Mouse (Mus musculus) heart, postnatal 0 days (tissue): Measurements from ENCODE around the gene Atp6v0a1. TPM values are rescaled to one million over a fixed set of nuclear protein-coding genes. Genes with fewer than 3 reads are reported as not detected.

Experiments
- ATAC-seq: fragments of 200-750 bp; cut with Nextera tagmentation; 2 replicates; pipeline ENCODE4 v1.8.0; 2017; ENCODE audit warnings: low read depth, moderate number of reproducible peaks, moderate library complexity; ENCODE audit not compliant: insufficient read depth
- DNase-seq: peaks from one replicate; pipeline ENCODE4 v3.0.0-alpha.2; 2016; ENCODE audit warnings: low spot score
- H3K27ac ChIP-seq: fragments of 300-500 bp; sonication (generic); 2 replicates; pipeline ENCODE4 v1.5.1; 2014; ENCODE audit warnings: low read depth, mild to moderate bottlenecking
- H3K27me3 ChIP-seq: fragments of 300-500 bp; sonication (generic); 2 replicates; pipeline ENCODE4 v1.6.1; 2014; ENCODE audit warnings: low read length, mixed read lengths; ENCODE audit not compliant: control insufficient read depth, insufficient read depth
- H3K36me3 ChIP-seq: fragments of 300-500 bp; sonication (generic); replicated peaks from 2 replicates; pipeline ENCODE4 v1.6.1; 2014; ENCODE audit warnings: low read length, mixed read lengths; ENCODE audit not compliant: control insufficient read depth, insufficient read depth
- H3K4me1 ChIP-seq: fragments of 300-500 bp; sonication (generic); 2 replicates; pipeline ENCODE4 v1.6.1; 2014; ENCODE audit warnings: antibody characterized with exemption; ENCODE audit not compliant: control insufficient read depth, insufficient read depth
- H3K4me2 ChIP-seq: fragments of 300-500 bp; sonication (generic); 2 replicates; pipeline ENCODE4 v1.6.1; 2014; ENCODE audit warnings: low read depth, mild to moderate bottlenecking, low read length, moderate library complexity
- H3K4me3 ChIP-seq: fragments of 300-500 bp; sonication (generic); 2 replicates; pipeline ENCODE4 v1.5.1; 2014; ENCODE audit warnings: low read depth, low read length
- H3K9ac ChIP-seq: fragments of 300-500 bp; sonication (generic); replicated peaks from 2 replicates; pipeline ENCODE4 v1.6.1; 2014; ENCODE audit warnings: low read depth, low read length, mixed read lengths
- H3K9me3 ChIP-seq: fragments of 300-500 bp; sonication (generic); replicated peaks from 2 replicates; pipeline ENCODE4 v1.6.1; 2016; ENCODE audit warnings: low read length; ENCODE audit not compliant: control insufficient read depth
- CTCF ChIP-seq: IDR thresholded peaks from 2 replicates; pipeline ENCODE4 v1.5.1; 2016; ENCODE audit warnings: antibody characterized with exemption, control low read depth, low read depth
- EP300 ChIP-seq: IDR thresholded peaks from 2 replicates; pipeline ENCODE4 v1.6.1; 2016; ENCODE audit warnings: antibody characterized with exemption, low read depth
- WGBS: fragments of 180-500 bp; shearing (Covaris S2); extraction: QIAGEN DNeasy Blood & Tissue Kit; methylation state at CpG from one replicate; pipeline ENCODE4 v1.1.7; 2014; 5-methylcytosine and 5-hydroxymethylcytosine counted together
- polyA plus RNA-seq: library from polyadenylated mRNA; unstranded; fragments of >200 nt; fragmentation: Nextera tagmentation; extraction: Ambion mirVana; gene quantifications from 2 replicates; pipeline ENCODE4 v1.2.1, GENCODE M21; 2015
- total RNA-seq: library from RNA; depleted of rRNA; stranded (reverse); fragments of >200 nt; gene quantifications from 2 replicates; pipeline ENCODE4 v1.2.3, GENCODE M21; 2014; ENCODE audit warnings: low replicate concordance

The Atp6v0a1 gene
- total and polyA plus RNA-seq, 2 experiments from 2014 or later = 50.3 to 57.1 TPM

DNA sequence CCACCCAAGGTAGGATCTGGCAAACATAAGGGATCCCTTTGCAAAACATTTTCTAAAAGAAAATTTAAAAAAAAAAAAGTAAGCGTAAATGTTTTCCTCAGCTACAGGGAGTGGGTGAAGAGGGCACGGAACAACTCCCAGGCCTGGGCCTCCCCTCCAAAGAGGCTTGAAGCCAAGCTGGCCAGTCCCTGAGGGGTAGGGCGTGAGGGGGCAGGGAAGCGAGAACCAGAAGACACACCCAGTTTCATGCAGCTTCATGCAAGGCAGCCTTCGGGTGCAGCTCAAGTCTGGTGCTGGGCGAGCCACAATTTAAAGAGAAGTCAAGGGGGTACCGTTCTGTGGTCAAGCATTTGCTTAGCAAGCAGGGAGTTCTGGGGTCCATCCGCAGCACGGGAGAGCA lies 45.6 kb upstream of the Atp6v0a1 start:
- H3K4me2 ChIP-seq = peak overlapping the region; percentile 72; the same call in 1 of the 2 replicates
- H3K27ac ChIP-seq = peak overlapping the region; percentile 98
- H3K9ac ChIP-seq = 0 out of 2 replicates have a peak overlapping the region, but pooled peaks have one; percentile 28
- DNase-seq (peak; percentile 16), ATAC-seq (no peak)
- TF ChIP-seq CTCF (no peak), EP300 (no peak)
- 46% methylated on average over 9 of the region's 9 CpGs for WGBS
- no peaks in the 10 kb centered on the region for H3K27me3 ChIP-seq
- H3K36me3 ChIP-seq = peaks cover 25% of the 10 kb centered on the region
- H3K4me3 ChIP-seq = no peak overlapping the region
- peaks cover 69% of the 10 kb centered on the region for H3K4me1 ChIP-seq
- H3K9me3 ChIP-seq = no peaks in the 10 kb centered on the region

DNA sequence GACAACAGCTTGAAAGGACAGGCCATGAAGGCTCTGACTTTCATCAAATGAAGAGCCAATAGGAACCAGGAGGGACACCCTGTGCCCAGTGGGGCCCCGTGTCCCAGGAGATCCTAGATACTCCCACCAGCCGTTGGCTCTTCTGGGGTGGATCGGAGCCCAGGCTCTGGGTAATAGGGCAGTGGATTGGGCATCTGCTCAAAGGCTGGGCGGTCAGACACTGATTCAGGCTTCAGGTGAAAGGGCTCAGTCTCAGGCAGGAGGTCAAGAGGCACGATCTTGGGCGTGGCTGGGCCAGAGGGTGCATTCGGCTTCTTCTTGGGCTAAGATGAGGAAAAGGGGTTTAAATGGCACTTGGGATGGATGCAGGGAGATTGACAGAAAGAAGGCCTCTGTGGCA lies 45.1 kb upstream of the Atp6v0a1 start:
- no peak overlapping the region; the same call in 1 of the 2 replicates for H3K9ac ChIP-seq

DNA sequence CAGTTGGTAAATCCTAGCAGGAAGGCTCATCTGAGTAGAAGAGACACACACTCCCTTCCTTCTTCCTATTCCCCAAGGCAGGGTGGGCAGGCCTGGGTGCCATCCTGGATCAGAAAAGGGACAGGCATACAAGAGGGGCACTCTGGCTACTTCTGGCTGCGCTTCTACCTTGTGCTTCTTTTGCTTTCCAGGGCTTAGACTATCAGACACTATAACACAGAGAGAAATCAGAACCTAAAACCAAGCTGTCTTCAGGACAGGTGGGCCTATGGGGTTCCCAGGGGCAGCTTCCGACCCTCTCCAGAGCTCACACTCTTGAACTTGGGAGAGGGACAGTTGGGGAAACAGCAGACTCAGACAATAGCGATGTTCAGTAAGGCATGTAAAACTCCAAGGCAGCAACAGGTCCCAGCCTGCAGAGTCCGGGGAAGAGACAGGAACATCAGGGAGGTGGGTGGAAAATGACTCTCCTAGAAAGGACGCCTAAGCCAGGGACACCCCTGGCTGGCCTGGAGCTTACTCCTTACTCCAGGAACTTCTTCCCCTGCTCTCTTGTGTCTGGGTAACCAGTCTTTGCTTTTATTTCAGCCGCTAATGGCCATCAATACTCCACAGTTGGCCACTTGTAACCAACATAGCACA lies 44.2 kb upstream of the Atp6v0a1 start:
- Histone ChIP-seq H3K4me1 (peaks cover 64% of the 10 kb centered on the region), H3K36me3 (peaks cover 19% of the 10 kb centered on the region), H3K9me3 (no peaks in the 10 kb centered on the region), H3K4me2 (peak overlapping the region; percentile 72), H3K27ac (peak overlapping the region; percentile 98), H3K27me3 (no peaks in the 10 kb centered on the region), H3K4me3 (peak overlapping the region; percentile 73; the same call in 1 of the 2 replicates), H3K9ac (peak overlapping the region; percentile 97)
- DNase-seq (no peak), ATAC-seq (no peak)
- WGBS = 61% methylated on average over 6 of the region's 6 CpGs
- TF ChIP-seq EP300 (no peak), CTCF (no peak)

More for the DNA sequence above, 45.1 kb upstream of the Atp6v0a1 start:
- ATAC-seq (no peak), DNase-seq (no peak)
- H3K9me3 ChIP-seq = no peaks in the 10 kb centered on the region
- H3K4me3 ChIP-seq = no peak overlapping the region
- H3K27ac ChIP-seq = peak overlapping the region; percentile 98
- no peaks in the 10 kb centered on the region for H3K27me3 ChIP-seq
- WGBS = 65% methylated on average over 7 of the region's 7 CpGs
- H3K36me3 ChIP-seq = peaks cover 19% of the 10 kb centered on the region
- peak overlapping the region; percentile 72 for H3K4me2 ChIP-seq
- TF ChIP-seq CTCF = no peak
- no peak for TF ChIP-seq EP300
- peaks cover 69% of the 10 kb centered on the region for H3K4me1 ChIP-seq

DNA sequence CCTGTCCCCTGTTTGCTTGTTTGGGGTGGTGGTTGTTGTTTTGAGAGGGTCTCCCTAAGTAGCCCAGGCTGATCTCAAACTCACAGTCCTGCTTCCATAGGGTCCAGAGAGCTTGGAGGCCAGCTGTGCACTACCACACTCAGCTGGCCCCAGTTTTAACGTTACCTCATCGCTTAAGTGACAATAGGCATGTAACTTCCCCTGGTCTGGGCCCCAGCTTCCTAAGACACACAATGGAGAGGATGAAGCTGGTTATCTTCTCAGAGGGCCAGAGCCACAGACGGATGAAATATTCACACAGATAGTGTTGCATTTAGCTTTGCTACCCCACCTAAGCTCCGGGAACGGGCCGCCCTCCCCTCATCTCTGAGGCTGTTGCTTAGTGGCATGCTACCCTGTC lies 43.5 kb upstream of the Atp6v0a1 start:
- H3K9me3 ChIP-seq = no peaks in the 10 kb centered on the region
- no peak for TF ChIP-seq CTCF
- no peak for TF ChIP-seq EP300
- ATAC-seq = no peak
- peak overlapping the region; percentile 98 for H3K27ac ChIP-seq
- WGBS = 21% methylated on average over 6 of the region's 6 CpGs
- H3K4me1 ChIP-seq = peaks cover 57% of the 10 kb centered on the region
- H3K27me3 ChIP-seq = no peaks in the 10 kb centered on the region
- H3K9ac ChIP-seq = peak overlapping the region; percentile 97
- peaks cover 19% of the 10 kb centered on the region for H3K36me3 ChIP-seq
- peak overlapping the region; percentile 73 for H3K4me3 ChIP-seq
- DNase-seq = peak; percentile 46
- peak overlapping the region; percentile 72 for H3K4me2 ChIP-seq

GRCm38 (mm10) chr11:100967376-100967775 lies 41.9 kb upstream of the Atp6v0a1 start:
- DNase-seq (peak; percentile 48), ATAC-seq (no peak)
- H3K27me3 ChIP-seq = no peaks in the 10 kb centered on the region
- peaks cover 19% of the 10 kb centered on the region for H3K36me3 ChIP-seq
- no peaks in the 10 kb centered on the region for H3K9me3 ChIP-seq
- WGBS = 6% methylated on average over 5 of the region's 5 CpGs
- peak overlapping the region; percentile 73 for H3K4me3 ChIP-seq
- H3K4me2 ChIP-seq = peak overlapping the region; percentile 72
- peak overlapping the region; percentile 97 for H3K9ac ChIP-seq
- peaks cover 59% of the 10 kb centered on the region for H3K4me1 ChIP-seq
- TF ChIP-seq CTCF = no peak
- TF ChIP-seq EP300 = no peak; the same call in 1 of the 2 replicates
- peak overlapping the region; percentile 98 for H3K27ac ChIP-seq
